Mouse (Mus musculus) forebrain, embryonic 14.5 days (tissue): ENCODE measurements at regions not wholly inside any gene's neighbourhood (a gene's known extent, or its start where the extent isn't known, plus 50 kb on each side); places are given as distances from the start of the nearest gene placed in this dataset.

Experiments used
- ATAC-seq: fragments of 200-750 bp; cut with Nextera tagmentation; 2 replicates; pipeline ENCODE4 v1.8.0; 2017; ENCODE audit warnings: mild to moderate bottlenecking, moderate library complexity
- DNase-seq: peaks from one replicate; pipeline ENCODE4 v3.0.0-alpha.2; 2015; ENCODE audit warnings: low spot score
- H3K27ac ChIP-seq: fragments of 300-500 bp; sonication (generic); 2 replicates; pipeline ENCODE4 v1.5.1; 2014; ENCODE audit warnings: low read depth, mild to moderate bottlenecking, control low read depth, low read length, moderate library complexity
- H3K27me3 ChIP-seq: fragments of 300-500 bp; sonication (generic); replicated peaks from 2 replicates; pipeline ENCODE4 v1.6.1; 2014; ENCODE audit warnings: low read length, control low read depth, mixed read lengths; ENCODE audit not compliant: control insufficient read depth, insufficient read depth
- H3K36me3 ChIP-seq: fragments of 300-500 bp; sonication (generic); 2 replicates; pipeline ENCODE4 v1.6.1; 2014; ENCODE audit warnings: low read length, control low read depth; ENCODE audit not compliant: control insufficient read depth, insufficient read depth
- H3K4me1 ChIP-seq: fragments of 300-500 bp; sonication (generic); 2 replicates; pipeline ENCODE4 v1.6.1; 2014; ENCODE audit warnings: antibody characterized with exemption, low read length, control low read depth; ENCODE audit not compliant: control insufficient read depth, insufficient read depth
- H3K4me2 ChIP-seq: fragments of 300-500 bp; sonication (generic); 2 replicates; pipeline ENCODE4 v1.6.1; 2014; ENCODE audit warnings: mild to moderate bottlenecking, control low read depth, low read length
- H3K4me3 ChIP-seq: fragments of 300-500 bp; sonication (generic); 2 replicates; pipeline ENCODE4 v1.5.1; 2014; ENCODE audit warnings: low read depth, low read length, control low read depth
- H3K9ac ChIP-seq: fragments of 300-500 bp; sonication (generic); 2 replicates; pipeline ENCODE4 v1.6.1; 2014; ENCODE audit warnings: mild to moderate bottlenecking, low read length, control low read depth, moderate library complexity
- H3K9me3 ChIP-seq: fragments of 300-500 bp; sonication (generic); replicated peaks from 2 replicates; pipeline ENCODE4 v1.6.1; 2016; ENCODE audit warnings: low read length, control low read depth, mixed read lengths; ENCODE audit not compliant: control insufficient read depth
- WGBS: fragments of 180-500 bp; shearing (Covaris S2); extraction: QIAGEN DNeasy Blood & Tissue Kit; methylation state at CpG from one replicate; pipeline ENCODE4 v1.1.7; 2014; 5-methylcytosine and 5-hydroxymethylcytosine counted together

DNA sequence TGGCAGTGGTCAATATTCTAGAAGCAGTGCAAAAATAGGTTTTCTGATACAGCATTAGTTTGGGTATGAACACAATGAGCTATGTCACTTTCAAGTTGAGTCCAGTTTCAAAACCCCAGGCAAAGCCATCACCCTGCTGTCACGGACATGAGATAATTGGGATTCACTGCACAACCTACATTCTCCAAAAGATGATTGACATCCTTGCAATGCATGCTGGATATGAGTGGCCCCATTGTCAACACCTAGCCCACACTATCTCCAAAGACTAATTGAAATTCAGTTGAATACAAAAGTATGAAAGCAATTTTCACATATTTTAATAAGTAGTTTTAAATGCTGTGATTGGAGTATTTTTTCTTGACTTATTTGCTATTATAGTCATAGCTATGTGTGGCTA, 783.7 kb upstream of the Tbl1xr1 start:
- ATAC-seq (no peak), DNase-seq (no peak)
- Histone ChIP-seq H3K4me1 (peaks cover 5% of the 10 kb centered on the region; the same call in 1 of the 2 replicates), H3K9me3 (no peaks in the 10 kb centered on the region), H3K27ac (no peak overlapping the region), H3K36me3 (no peaks in the 10 kb centered on the region), H3K4me3 (no peak overlapping the region), H3K4me2 (no peak overlapping the region), H3K9ac (no peak overlapping the region), H3K27me3 (no peaks in the 10 kb centered on the region)
- 70% methylated on average over 1 of the region's 1 CpGs for WGBS

DNA sequence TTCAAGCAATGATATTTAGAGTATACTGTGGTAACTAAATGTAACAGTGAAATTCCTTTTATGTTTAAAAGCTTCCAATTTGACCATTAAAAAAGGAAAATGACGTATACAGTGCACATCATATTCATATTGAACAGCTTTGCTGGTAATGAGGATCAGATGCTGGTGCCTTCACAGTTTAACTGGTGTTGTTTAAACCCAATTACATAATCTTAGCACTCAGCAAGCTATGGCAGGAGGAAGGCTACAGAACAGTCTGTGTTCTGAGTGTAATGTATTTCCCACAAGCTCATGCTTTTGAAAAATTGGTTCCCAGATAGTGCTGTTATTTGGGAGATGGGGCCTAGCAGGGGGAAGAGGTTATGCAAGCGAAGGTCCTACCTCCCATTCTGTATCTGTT, 783.1 kb upstream of the Tbl1xr1 start:
- 75% methylated on average over 2 of the region's 2 CpGs for WGBS
- DNase-seq, result peak; percentile 34
- no peak overlapping the region for H3K4me2 ChIP-seq
- no peaks in the 10 kb centered on the region for H3K27me3 ChIP-seq
- H3K36me3 ChIP-seq, result no peaks in the 10 kb centered on the region
- no peaks in the 10 kb centered on the region for H3K9me3 ChIP-seq
- ATAC-seq, result no peak
- H3K4me3 ChIP-seq, result no peak overlapping the region
- no peak overlapping the region for H3K9ac ChIP-seq
- peaks cover 5% of the 10 kb centered on the region; the same call in 1 of the 2 replicates for H3K4me1 ChIP-seq
- H3K27ac ChIP-seq, result no peak overlapping the region

DNA sequence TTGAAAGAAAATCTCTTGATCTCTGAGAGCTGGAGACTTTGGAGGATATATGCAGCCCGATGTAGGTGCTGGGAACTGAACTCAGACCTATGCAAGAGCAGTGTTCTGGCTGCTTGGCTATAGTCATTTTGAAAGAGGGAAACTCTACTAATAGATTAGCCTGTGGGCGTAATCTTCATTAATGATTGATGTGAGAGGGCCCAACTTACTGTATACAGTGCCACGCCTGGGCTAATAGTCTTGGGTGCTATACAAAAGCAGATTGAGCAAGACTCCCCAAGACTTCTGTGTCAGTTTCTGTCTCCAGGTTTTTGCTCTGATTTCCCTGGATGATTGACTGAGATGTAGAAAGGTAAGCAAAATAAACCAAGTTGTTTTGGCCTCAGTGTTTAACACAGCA, 781.7 kb upstream of the Tbl1xr1 start:
- Histone ChIP-seq H3K36me3 (no peaks in the 10 kb centered on the region), H3K27ac (no peak overlapping the region), H3K4me1 (peaks cover 5% of the 10 kb centered on the region; the same call in 1 of the 2 replicates), H3K9me3 (no peaks in the 10 kb centered on the region), H3K9ac (no peak overlapping the region), H3K27me3 (no peaks in the 10 kb centered on the region), H3K4me3 (no peak overlapping the region), H3K4me2 (no peak overlapping the region)
- DNase-seq, result no peak
- ATAC-seq, result no peak
- WGBS, result 93% methylated on average over 3 of the region's 3 CpGs

DNA sequence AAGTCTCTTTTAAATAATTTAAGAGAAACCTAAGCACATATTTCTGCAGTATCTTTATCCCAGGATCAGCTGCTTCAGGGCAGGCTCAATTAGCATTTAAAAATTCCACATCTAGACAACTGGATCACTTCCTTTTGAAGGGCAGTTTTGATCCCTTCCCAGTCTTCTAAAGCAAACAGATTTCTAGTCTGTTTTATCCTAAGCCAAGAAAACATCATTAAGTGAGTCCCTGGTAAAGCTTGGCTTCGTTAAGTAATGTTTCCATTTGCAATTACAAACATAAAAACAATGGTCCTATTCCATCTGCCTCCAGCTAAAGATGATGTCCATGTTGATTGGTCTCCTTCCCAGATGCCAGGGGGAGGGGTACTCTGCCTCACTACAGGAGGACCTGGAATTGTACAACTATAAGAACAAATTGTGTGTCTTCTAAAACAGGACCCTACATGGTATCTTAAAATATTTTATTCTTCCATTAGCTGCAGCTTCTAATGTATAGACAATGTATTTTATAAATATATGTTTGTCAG, 779.8 kb upstream of the Tbl1xr1 start:
- H3K9ac ChIP-seq, result no peak overlapping the region
- no peaks in the 10 kb centered on the region for H3K9me3 ChIP-seq
- H3K27me3 ChIP-seq, result no peaks in the 10 kb centered on the region
- no peaks in the 10 kb centered on the region for H3K36me3 ChIP-seq
- 10% methylated on average over 1 of the region's 1 CpGs for WGBS
- peak; percentile 73; the same call in 1 of the 2 replicates for ATAC-seq
- no peak overlapping the region for H3K27ac ChIP-seq
- H3K4me1 ChIP-seq, result peaks cover 5% of the 10 kb centered on the region; the same call in 1 of the 2 replicates
- peak; percentile 78 for DNase-seq
- H3K4me2 ChIP-seq, result no peak overlapping the region
- no peak overlapping the region for H3K4me3 ChIP-seq

DNA sequence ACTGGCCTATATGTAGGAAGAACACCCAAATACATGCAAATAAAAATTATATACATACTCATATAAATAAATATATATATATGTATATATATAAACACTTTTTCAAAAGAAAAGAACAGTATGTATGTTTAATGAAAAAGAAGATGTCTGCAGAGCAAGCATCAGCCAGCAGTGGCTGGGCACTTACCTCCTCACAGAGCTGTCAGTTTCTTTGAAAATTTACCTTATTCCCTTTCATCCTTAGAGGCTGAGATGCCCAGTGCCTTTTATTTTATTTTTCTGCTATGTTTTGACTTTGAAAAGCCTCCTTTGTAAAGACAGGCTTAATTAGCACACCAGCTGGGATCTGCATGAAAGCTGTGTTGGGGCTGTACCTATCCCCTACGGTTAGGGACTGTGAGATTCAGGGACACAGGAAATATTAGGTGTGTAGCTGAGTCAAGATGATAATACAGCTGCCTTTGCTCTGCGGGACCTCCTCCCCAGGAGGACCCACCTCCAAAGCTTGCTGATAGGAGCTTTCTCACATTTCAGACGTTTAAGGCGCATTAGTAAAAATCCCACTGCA, 751.0 kb upstream of the Tbl1xr1 start:
- peak; percentile 27 for DNase-seq
- H3K4me3 ChIP-seq, result no peak overlapping the region
- H3K36me3 ChIP-seq, result no peaks in the 10 kb centered on the region
- H3K9me3 ChIP-seq, result no peaks in the 10 kb centered on the region
- WGBS, result 43% methylated on average over 4 of the region's 4 CpGs
- no peak overlapping the region for H3K9ac ChIP-seq
- no peaks in the 10 kb centered on the region for H3K27me3 ChIP-seq
- no peak overlapping the region for H3K27ac ChIP-seq
- H3K4me2 ChIP-seq, result no peak overlapping the region
- ATAC-seq, result peak; percentile 61; the same call in 1 of the 2 replicates
- no peaks in the 10 kb centered on the region; the same call in 1 of the 2 replicates for H3K4me1 ChIP-seq

DNA sequence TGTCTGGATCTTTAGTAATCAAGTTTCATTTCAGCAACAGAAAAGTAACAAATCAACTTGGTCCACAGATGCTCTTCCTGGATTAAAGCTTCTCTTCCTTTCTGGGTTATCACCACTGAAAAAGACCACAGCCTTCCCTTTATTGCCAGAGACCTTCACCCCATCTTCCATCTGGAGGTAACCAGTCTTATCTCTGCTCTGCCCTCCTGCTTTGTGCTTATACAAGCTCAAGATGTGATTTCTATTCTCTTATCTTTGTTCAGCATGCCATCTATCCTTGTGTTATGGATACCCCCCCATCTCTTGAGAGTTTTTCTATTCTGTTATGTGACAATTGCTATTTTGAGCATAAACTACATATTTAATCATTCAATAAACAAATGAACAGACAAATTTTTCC, 734.5 kb upstream of the Tbl1xr1 start:
- ATAC-seq (no peak), DNase-seq (no peak)

DNA sequence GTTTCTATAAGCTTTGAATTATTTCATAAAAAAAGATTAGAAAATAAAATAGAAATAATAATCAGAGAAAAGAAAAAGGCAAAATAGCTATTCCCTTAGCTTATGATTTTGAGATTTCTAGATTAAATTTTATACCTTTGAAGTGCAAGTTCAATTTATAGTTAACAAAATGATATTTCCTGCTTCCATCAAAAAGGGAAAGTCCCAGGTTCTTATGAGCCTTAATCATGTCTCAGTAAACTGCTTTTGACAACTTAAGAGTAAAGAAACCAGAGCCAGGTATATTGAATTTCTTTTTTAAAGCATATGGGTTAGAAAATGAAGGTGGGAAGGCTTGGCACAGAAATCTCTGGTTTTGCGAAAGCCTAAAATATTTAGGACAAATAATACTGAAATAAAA, 733.4 kb upstream of the Tbl1xr1 start:
- DNase-seq, result no peak
- 98% methylated on average over 1 of the region's 1 CpGs for WGBS
- ATAC-seq, result no peak

More for the DNA sequence above, 734.5 kb upstream of the Tbl1xr1 start:
- H3K4me1 ChIP-seq, result no peaks in the 10 kb centered on the region
- H3K9ac ChIP-seq, result no peak overlapping the region
- no peak overlapping the region for H3K27ac ChIP-seq
- no peaks in the 10 kb centered on the region for H3K36me3 ChIP-seq
- no peak overlapping the region for H3K4me2 ChIP-seq
- no peak overlapping the region for H3K4me3 ChIP-seq
- no peaks in the 10 kb centered on the region for H3K9me3 ChIP-seq
- H3K27me3 ChIP-seq, result no peaks in the 10 kb centered on the region

DNA sequence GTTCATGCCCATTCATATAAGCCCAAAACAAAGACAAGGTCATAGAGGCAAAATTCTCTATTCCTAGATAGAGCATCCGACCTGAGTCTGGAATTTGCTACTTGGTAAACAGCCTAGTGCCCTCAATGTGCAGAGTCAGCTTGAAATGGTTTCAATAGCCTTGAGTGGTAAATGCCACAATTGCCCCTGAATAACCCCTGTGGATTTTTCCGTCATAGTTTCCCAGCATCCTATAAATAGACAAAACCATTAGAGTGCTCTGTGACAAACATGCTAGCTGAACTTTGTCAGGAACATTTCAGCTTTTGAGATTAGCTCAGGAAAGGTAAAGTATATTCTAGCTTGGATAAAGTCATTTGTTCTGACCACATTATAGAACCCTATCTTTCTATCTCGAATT, 727.0 kb upstream of the Tbl1xr1 start:
- Histone ChIP-seq H3K9me3 (no peaks in the 10 kb centered on the region), H3K27ac (no peak overlapping the region), H3K36me3 (no peaks in the 10 kb centered on the region), H3K9ac (no peak overlapping the region), H3K27me3 (no peaks in the 10 kb centered on the region), H3K4me3 (no peak overlapping the region), H3K4me2 (no peak overlapping the region), H3K4me1 (no peaks in the 10 kb centered on the region)
- WGBS, result 88% methylated on average over 3 of the region's 3 CpGs
- no peak for ATAC-seq
- no peak for DNase-seq

More for the DNA sequence above, 733.4 kb upstream of the Tbl1xr1 start:
- no peaks in the 10 kb centered on the region for H3K9me3 ChIP-seq
- H3K4me1 ChIP-seq, result no peaks in the 10 kb centered on the region
- no peak overlapping the region for H3K4me2 ChIP-seq
- H3K27me3 ChIP-seq, result no peaks in the 10 kb centered on the region
- H3K4me3 ChIP-seq, result no peak overlapping the region
- no peaks in the 10 kb centered on the region for H3K36me3 ChIP-seq
- no peak overlapping the region for H3K9ac ChIP-seq
- H3K27ac ChIP-seq, result no peak overlapping the region

DNA sequence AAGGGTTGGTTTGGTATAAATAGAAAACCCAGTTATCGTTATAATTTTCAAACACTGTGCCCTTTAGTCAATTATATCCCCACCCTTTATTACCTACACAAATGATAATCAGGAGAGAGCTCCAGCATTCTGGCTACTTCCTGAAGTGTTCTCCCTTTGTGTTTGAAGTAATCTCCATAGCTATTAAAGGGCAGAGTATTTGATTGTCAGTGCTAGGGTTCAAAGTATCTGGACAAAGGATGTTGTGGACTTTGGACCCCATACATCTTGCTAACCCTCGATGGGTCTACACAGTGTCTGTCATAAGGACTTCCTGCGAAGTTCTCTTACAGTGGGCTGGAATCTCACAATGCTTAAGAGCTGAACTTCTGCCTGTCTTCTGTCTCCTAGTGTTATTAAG, 720.3 kb upstream of the Tbl1xr1 start:
- DNase-seq (no peak), ATAC-seq (no peak)
- Histone ChIP-seq H3K4me3 (no peak overlapping the region), H3K4me1 (peaks cover 16% of the 10 kb centered on the region), H3K36me3 (no peaks in the 10 kb centered on the region), H3K27ac (no peak overlapping the region), H3K27me3 (no peaks in the 10 kb centered on the region), H3K4me2 (no peak overlapping the region), H3K9ac (no peak overlapping the region), H3K9me3 (no peaks in the 10 kb centered on the region)
- 67% methylated on average over 3 of the region's 3 CpGs for WGBS
